In genomic region chr9:67013501-67013900, GRCm38 (mm10) we compare ENCODE assay signal across 21 mouse cellular contexts. TPM values are rescaled to one million over a fixed set of nuclear protein-coding genes. Genes with fewer than 3 reads are reported as not detected.
DNase-seq lines count a peak whose midpoint lies in the region; ATAC-seq and TF ChIP-seq lines count a peak whose summit lies in the region.
"Had no signal": no experiment of that assay in that cellular context is flagged by ENCODE, and none has a peak within 500 bp of the region (broad histone marks: within the 10 kb centered on the region; RNA-seq: fewer than 3 reads in every experiment).

No protein-coding gene starts in this region.

- TF ChIP-seq CTCF in gastrocnemius, adult 2 months (IDR thresholded peaks at IDR 0.05): no peak
- TF ChIP-seq CTCF in intestine, postnatal 0 days (IDR thresholded peaks at IDR 0.05; ENCODE audit: low read depth): no peak

- no peaks in the 10 kb centered on the region for H3K27me3 ChIP-seq in liver, embryonic 12.5 days (replicated peaks)
- no peaks in the 10 kb centered on the region for H3K27me3 ChIP-seq in intestine, postnatal 0 days (replicated peaks; ENCODE audit: control insufficient read depth, insufficient read depth, low read length)
- H3K27me3 ChIP-seq: CH12.LX; heart, embryonic 12.5 days; limb, embryonic 13.5 days; midbrain, embryonic 12.5 days; neural tube, embryonic 13.5 days had no signal

- H3K9me3 ChIP-seq in liver, embryonic 12.5 days (replicated peaks): no peaks in the 10 kb centered on the region
- H3K9me3 ChIP-seq in intestine, postnatal 0 days (ENCODE audit: control insufficient read depth): no peaks in the 10 kb centered on the region
- H3K9me3 ChIP-seq: heart, embryonic 12.5 days; limb, embryonic 13.5 days; midbrain, embryonic 12.5 days; neural tube, embryonic 13.5 days had no signal

- H3K9ac ChIP-seq in liver, embryonic 12.5 days: peak overlapping the region; percentile 23
- H3K9ac ChIP-seq in intestine, postnatal 0 days (ENCODE audit: low read depth, low read length): no peak overlapping the region
- H3K9ac ChIP-seq: forebrain, postnatal 0 days; heart, embryonic 12.5 days; limb, embryonic 13.5 days; midbrain, embryonic 12.5 days had no signal

- H3K27ac ChIP-seq in gastrocnemius, adult 2 months: peak overlapping the region; percentile 81
- peak overlapping the region; percentile 69 for H3K27ac ChIP-seq in liver, embryonic 12.5 days
- H3K27ac ChIP-seq in intestine, postnatal 0 days (ENCODE audit: low read depth, low read length): no peak overlapping the region
- H3K27ac ChIP-seq: macrophage; midbrain, embryonic 12.5 days; neural tube, embryonic 13.5 days had no signal

- H3K4me1 ChIP-seq in liver, embryonic 12.5 days: peaks cover 57% of the 10 kb centered on the region
- peaks cover 2% of the 10 kb centered on the region; the same call in 1 of the 2 replicates for H3K4me1 ChIP-seq in intestine, postnatal 0 days (replicated peaks; ENCODE audit: control insufficient read depth, insufficient read depth, low read length)
- H3K4me1 ChIP-seq: midbrain, embryonic 12.5 days had no signal

- WGBS in liver, embryonic 12.5 days (ENCODE audit: insufficient replicate concordance): 7% methylated on average over 2 of the region's 2 CpGs
- 12% methylated on average over 2 of the region's 2 CpGs for WGBS in intestine, postnatal 0 days

- no peak for DNase-seq in gastrocnemius, adult 2 months
- no peak for DNase-seq in gastrocnemius, postnatal 36 days
- DNase-seq in ovary, postnatal 14 days (ENCODE audit: low spot score): no peak
- DNase-seq in heart, postnatal 36 days: no peak
- DNase-seq: adrenal gland, adult 8-10 months; cerebellum, adult 2 months; forebrain, postnatal 0 days; heart, postnatal 4 days; right cerebral cortex, postnatal 25 days had no signal

- no peaks in the 10 kb centered on the region for H3K36me3 ChIP-seq in liver, embryonic 12.5 days
- no peaks in the 10 kb centered on the region for H3K36me3 ChIP-seq in intestine, postnatal 0 days (ENCODE audit: control insufficient read depth, insufficient read depth)
- H3K36me3 ChIP-seq: heart, embryonic 12.5 days; limb, embryonic 13.5 days; midbrain, embryonic 12.5 days; neural tube, embryonic 13.5 days had no signal

- peak overlapping the region; percentile 65 for H3K4me3 ChIP-seq in gastrocnemius, adult 2 months
- H3K4me3 ChIP-seq in liver, embryonic 12.5 days: no peak overlapping the region
- H3K4me3 ChIP-seq in intestine, postnatal 0 days (ENCODE audit: low read depth, low read length): no peak overlapping the region
- H3K4me3 ChIP-seq: heart, embryonic 12.5 days; limb, embryonic 13.5 days; midbrain, embryonic 12.5 days; neural tube, embryonic 13.5 days had no signal

- ATAC-seq in common myeloid progenitor, adult 5-6 weeks (replicated peaks; ENCODE audit: low read depth, poor library complexity, severe bottlenecking): peak; percentile 94
- peak; percentile 83 for ATAC-seq in liver, embryonic 12.5 days
- peak; percentile 80 for ATAC-seq in megakaryocyte-erythroid progenitor cell, adult 5-6 weeks (replicated peaks; ENCODE audit: low FRiP score, low TSS enrichment, poor library complexity, severe bottlenecking)
- ATAC-seq in intestine, postnatal 0 days: no peak
- ATAC-seq: forebrain, postnatal 0 days; hindbrain, embryonic 16.5 days; intestine, embryonic 16.5 days had no signal

- peak overlapping the region; percentile 37 for H3K4me2 ChIP-seq in liver, embryonic 12.5 days
- no peak overlapping the region for H3K4me2 ChIP-seq in intestine, postnatal 0 days (replicated peaks; ENCODE audit: low read depth)
- H3K4me2 ChIP-seq: heart, embryonic 12.5 days; limb, embryonic 13.5 days; midbrain, embryonic 12.5 days; neural tube, embryonic 13.5 days had no signal

- intact Hi-C loops in gastrocnemius, adult 2 months (cut with DNase I): no loop called here
- intact Hi-C loops in gastrocnemius, postnatal 36 days (cut with DNase I): no loop called here
- intact Hi-C loops in heart, postnatal 36 days (cut with DNase I): no loop called here

RNA-seq across cellular contexts. Expression of gene Tpm1, which starts 35.7 kb away (rescaled TPM):
- over 10,000 TPM; 18,374 to 28,065 TPM for total RNA-seq in gastrocnemius, adult 2 months (2021)
- total RNA-seq in gastrocnemius, postnatal 36 days (2021): over 10,000 TPM; 26,294 to 27,735 TPM
- 101 and 111 TPM in 2 replicates for total RNA-seq in common myeloid progenitor, adult 5-6 weeks (2017)
- polyA plus RNA-seq in liver, embryonic 12.5 days (2016; fragmentation: Nextera tagmentation; extraction: Ambion mirVana): 214 and 225 TPM in 2 replicates
- 64.9 and 77.2 TPM in 2 replicates for total RNA-seq in megakaryocyte-erythroid progenitor cell, adult 5-6 weeks (2014; fragmentation: Nextera tagmentation)
- total RNA-seq in megakaryocyte-erythroid progenitor cell, adult 5-6 weeks (2017): 88.4 and 108 TPM in 2 replicates
- over 10,000 TPM; 11,452 to 11,878 TPM for total RNA-seq in heart, postnatal 36 days (2021)
- 1,318 and 1,424 TPM in 2 replicates for polyA plus RNA-seq in intestine, postnatal 0 days (2015; fragmentation: Nextera tagmentation; extraction: Ambion mirVana)

RNA-seq across cellular contexts. Expression of gene Lactb, which starts 38.2 kb away (rescaled TPM):
- 10 to 100 TPM; 17.7 to 22.3 TPM for total RNA-seq in gastrocnemius, adult 2 months (2021)
- total RNA-seq in gastrocnemius, postnatal 36 days (2021): 10 to 100 TPM; 20.8 to 22.1 TPM
- total RNA-seq in common myeloid progenitor, adult 5-6 weeks (2017): 21.4 and 30.6 TPM in 2 replicates
- 8.9 and 9.4 TPM in 2 replicates for polyA plus RNA-seq in liver, embryonic 12.5 days (2016; fragmentation: Nextera tagmentation; extraction: Ambion mirVana)
- 12.5 and 13.7 TPM in 2 replicates for total RNA-seq in megakaryocyte-erythroid progenitor cell, adult 5-6 weeks (2014; fragmentation: Nextera tagmentation)
- 20.3 and 24.9 TPM in 2 replicates for total RNA-seq in megakaryocyte-erythroid progenitor cell, adult 5-6 weeks (2017)
- 10 to 100 TPM; 21.5 to 23.9 TPM for total RNA-seq in heart, postnatal 36 days (2021)
- polyA plus RNA-seq in intestine, postnatal 0 days (2015; fragmentation: Nextera tagmentation; extraction: Ambion mirVana): 14.9 and 17.2 TPM in 2 replicates

Comparison
In these comparisons a context has a peak if more than half of its experiments do, and no peak if none do; other contexts are left out.
1. RNA of gene Tpm1, which starts 35.7 kb away (total RNA-seq): 18,374 to 28,065 TPM in gastrocnemius, adult 2 months, 26,294 to 27,735 TPM in gastrocnemius, postnatal 36 days and 11,452 to 11,878 TPM in heart, postnatal 36 days; 101 to 111 TPM in common myeloid progenitor, adult 5-6 weeks and 64.9 to 108 TPM in megakaryocyte-erythroid progenitor cell, adult 5-6 weeks; every median in the first group is over 100 times any median in the second.